Mouse (Mus musculus) limb, embryonic 11.5 days (tissue): ENCODE results near the gene Galns. TPM values are rescaled to one million over a fixed set of nuclear protein-coding genes. Genes with fewer than 3 reads are reported as not detected.

Experiments used
- ATAC-seq: fragments of 200-750 bp; cut with Nextera tagmentation; 2 replicates; pipeline ENCODE4 v1.8.0; 2017; ENCODE audit warnings: low read depth; ENCODE audit not compliant: insufficient number of reproducible peaks, low FRiP score, low TSS enrichment
- DNase-seq: peaks from one replicate; pipeline ENCODE4 v3.0.0-alpha.2; 2015; ENCODE audit warnings: low spot score
- H3K27ac ChIP-seq: fragments of 300-500 bp; sonication (generic); replicated peaks from 2 replicates; pipeline ENCODE4 v1.5.1; 2014; ENCODE audit warnings: low read depth, mild to moderate bottlenecking, low read length
- H3K27me3 ChIP-seq: fragments of 300-500 bp; sonication (generic); 2 replicates; pipeline ENCODE4 v1.6.1; 2014; ENCODE audit warnings: mild to moderate bottlenecking, low read length, mixed read lengths; ENCODE audit not compliant: control insufficient read depth, insufficient read depth
- H3K36me3 ChIP-seq: fragments of 300-500 bp; sonication (generic); 2 replicates; pipeline ENCODE4 v1.6.1; 2014; ENCODE audit warnings: mild to moderate bottlenecking, low read length, moderate library complexity, mixed read lengths; ENCODE audit not compliant: control insufficient read depth, insufficient read depth
- H3K4me1 ChIP-seq: fragments of 300-500 bp; sonication (generic); 2 replicates; pipeline ENCODE4 v1.6.1; 2014; ENCODE audit warnings: low read length, mixed read lengths; ENCODE audit not compliant: control insufficient read depth, insufficient read depth
- H3K4me2 ChIP-seq: fragments of 300-500 bp; sonication (generic); 2 replicates; pipeline ENCODE4 v1.6.1; 2014; ENCODE audit warnings: low read depth, mild to moderate bottlenecking, moderate library complexity; ENCODE audit not compliant: severe bottlenecking
- H3K4me3 ChIP-seq: fragments of 300-500 bp; sonication (generic); 2 replicates; pipeline ENCODE4 v1.5.1; 2014; ENCODE audit warnings: low read depth, low read length
- H3K9ac ChIP-seq: fragments of 300-500 bp; sonication (generic); 2 replicates; pipeline ENCODE4 v1.6.1; 2014; ENCODE audit warnings: mild to moderate bottlenecking, low read length
- H3K9me3 ChIP-seq: fragments of 300-500 bp; sonication (generic); 2 replicates; pipeline ENCODE4 v1.6.1; 2016; ENCODE audit warnings: low read length; ENCODE audit not compliant: control insufficient read depth
- WGBS: fragments of 180-500 bp; shearing (Covaris S2); extraction: QIAGEN DNeasy Blood & Tissue Kit; methylation state at CpG from one replicate; pipeline ENCODE4 v1.1.7; 2014; 5-methylcytosine and 5-hydroxymethylcytosine counted together
- polyA plus RNA-seq: library from polyadenylated mRNA; unstranded; fragments of >200 nt; fragmentation: Nextera tagmentation; extraction: Ambion mirVana; gene quantifications from 2 replicates; pipeline ENCODE4 v1.2.1, GENCODE M21; 2014

Gene Galns
- polyA plus RNA-seq, 1 experiment from 2014 or later = 5.2 TPM

GRCm38 (mm10) chr8:122626896-122627295, 15.6 kb upstream of the Galns start:
- no peaks in the 10 kb centered on the region for H3K9me3 ChIP-seq
- H3K4me1 ChIP-seq = no peaks in the 10 kb centered on the region
- DNase-seq (no peak), ATAC-seq (no peak)
- no peak overlapping the region for H3K27ac ChIP-seq
- H3K9ac ChIP-seq = no peak overlapping the region
- no peaks in the 10 kb centered on the region for H3K36me3 ChIP-seq
- WGBS = 83% methylated on average over 2 of the region's 2 CpGs
- no peak overlapping the region for H3K4me2 ChIP-seq
- no peak overlapping the region for H3K4me3 ChIP-seq
- no peaks in the 10 kb centered on the region for H3K27me3 ChIP-seq

- H3K4me1 ChIP-seq = peaks cover 3% of the 10 kb centered on the region; the same call in 1 of the 2 replicates
- ATAC-seq = no peak
- H3K4me3 ChIP-seq = no peak overlapping the region
- H3K27me3 ChIP-seq = no peaks in the 10 kb centered on the region
- no peaks in the 10 kb centered on the region for H3K9me3 ChIP-seq
- no peak for DNase-seq
- H3K36me3 ChIP-seq = no peaks in the 10 kb centered on the region
- H3K27ac ChIP-seq = no peak overlapping the region
- WGBS = 86% methylated on average over 9 of the region's 9 CpGs
- no peak overlapping the region for H3K4me2 ChIP-seq
- H3K9ac ChIP-seq = no peak overlapping the region
Observed at GRCm38 (mm10) chr8:122625811-122626210, 14.5 kb upstream of the Galns start.

GRCm38 (mm10) chr8:122624653-122625052, 13.4 kb upstream of the Galns start:
- Histone ChIP-seq H3K4me2 (no peak overlapping the region), H3K9ac (no peak overlapping the region), H3K4me1 (peaks cover 11% of the 10 kb centered on the region), H3K9me3 (no peaks in the 10 kb centered on the region), H3K27ac (no peak overlapping the region), H3K27me3 (no peaks in the 10 kb centered on the region), H3K36me3 (no peaks in the 10 kb centered on the region), H3K4me3 (no peak overlapping the region)
- ATAC-seq (no peak), DNase-seq (no peak)
- 71% methylated on average over 5 of the region's 5 CpGs for WGBS

- Histone ChIP-seq H3K36me3 (no peaks in the 10 kb centered on the region), H3K4me2 (no peak overlapping the region), H3K4me1 (peaks cover 14% of the 10 kb centered on the region), H3K27me3 (no peaks in the 10 kb centered on the region), H3K9ac (no peak overlapping the region), H3K4me3 (no peak overlapping the region), H3K9me3 (no peaks in the 10 kb centered on the region), H3K27ac (no peak overlapping the region)
- DNase-seq = no peak
- ATAC-seq = no peak
- 91% methylated on average over 17 of the region's 17 CpGs for WGBS
Observed at GRCm38 (mm10) chr8:122623844-122624642, 12.8 kb upstream of the Galns start.

- Histone ChIP-seq H3K27me3 (no peaks in the 10 kb centered on the region), H3K36me3 (no peaks in the 10 kb centered on the region), H3K4me2 (no peak within 1 kb of the TSS), H3K4me3 (no peak within 1 kb of the TSS), H3K4me1 (peaks cover 17% of the 10 kb centered on the region), H3K9ac (no peak within 1 kb of the TSS), H3K9me3 (no peaks in the 10 kb centered on the region), H3K27ac (no peak within 1 kb of the TSS)
- no peak for DNase-seq
- WGBS = 57% methylated on average over 6 of the region's 6 CpGs
- ATAC-seq = no peak
Observed at GRCm38 (mm10) chr8:122622727-122623126, 11.5 kb upstream of the Galns start, which contains the start of gene Pabpn1l. Gene Pabpn1l, minus strand, starts transcription at chr8:122622739.

GRCm38 (mm10) chr8:122620446-122620845, 9.2 kb upstream of the Galns start:
- ATAC-seq = no peak
- H3K9ac ChIP-seq = no peak overlapping the region
- no peaks in the 10 kb centered on the region for H3K9me3 ChIP-seq
- H3K27ac ChIP-seq = no peak overlapping the region
- no peaks in the 10 kb centered on the region for H3K27me3 ChIP-seq
- no peak for DNase-seq
- H3K4me2 ChIP-seq = no peak overlapping the region
- H3K4me1 ChIP-seq = peaks cover 17% of the 10 kb centered on the region
- no peak overlapping the region for H3K4me3 ChIP-seq
- WGBS = 27% methylated on average over 5 of the region's 5 CpGs
- H3K36me3 ChIP-seq = no peaks in the 10 kb centered on the region

- Histone ChIP-seq H3K9me3 (no peaks in the 10 kb centered on the region), H3K4me2 (no peak overlapping the region), H3K36me3 (no peaks in the 10 kb centered on the region), H3K4me3 (no peak overlapping the region), H3K9ac (no peak overlapping the region), H3K4me1 (peaks cover 17% of the 10 kb centered on the region), H3K27me3 (no peaks in the 10 kb centered on the region), H3K27ac (no peak overlapping the region)
- no peak for DNase-seq
- WGBS = 82% methylated on average over 6 of the region's 6 CpGs
- no peak for ATAC-seq
Observed at GRCm38 (mm10) chr8:122618660-122619378, 7.6 kb upstream of the Galns start.

- no peaks in the 10 kb centered on the region for H3K36me3 ChIP-seq
- ATAC-seq (no peak), DNase-seq (peak; percentile 95)
- H3K4me1 ChIP-seq = peaks cover 17% of the 10 kb centered on the region
- H3K4me2 ChIP-seq = no peak overlapping the region
- 30% methylated on average over 5 of the region's 7 CpGs for WGBS
- H3K4me3 ChIP-seq = no peak overlapping the region
- H3K27ac ChIP-seq = no peak overlapping the region
- no peaks in the 10 kb centered on the region for H3K9me3 ChIP-seq
- no peaks in the 10 kb centered on the region for H3K27me3 ChIP-seq
- H3K9ac ChIP-seq = peak overlapping the region; percentile 7; the same call in 1 of the 2 replicates
Observed at GRCm38 (mm10) chr8:122617947-122618546, 6.8 kb upstream of the Galns start.
